Mouse (Mus musculus) B cell, adult (primary cell): ENCODE measurements around the gene Asb4. TPM values are rescaled to one million over a fixed set of nuclear protein-coding genes. Genes with fewer than 3 reads are reported as not detected.

ENCODE experiments used
- total RNA-seq: library from RNA; stranded (reverse); gene quantifications from 4 replicates; pipeline ENCODE4 v1.2.4, GENCODE M21; 2023; ENCODE audit not compliant: inconsistent age

Asb4 gene
- not detected in 4 replicates for total RNA-seq

GRCm38 (mm10) chr6:5383336-5384177 lies at the start of gene Asb4:
Gene Asb4, plus strand, starts transcription at chr6:5383386.

Other genes with a start within 250 kb of the Asb4 start
- gene Pon1, start 189.4 kb upstream of the Asb4 start, total RNA-seq = not detected in 4 replicates
- 2.5 to 4.3 TPM (median 3.4 TPM) in 4 replicates for gene Pon3, start 127.1 kb upstream of the Asb4 start, total RNA-seq
- 20.9 to 27.2 TPM (median 23.8 TPM) in 4 replicates for gene Pon2, start 84.9 kb upstream of the Asb4 start, total RNA-seq
- gene Pdk4, start 112.9 kb downstream of the Asb4 start, total RNA-seq = not detected in 4 replicates